Mouse (Mus musculus): ENCODE measurements around the gene Plg.

The Plg gene

GRCm38 (mm10) chr17:12452862-12453531 lies 74.6 kb downstream of the Plg start:
- DNase-seq (ENCODE audit: low spot score in 2 of 2), result no peak

GRCm38 (mm10) chr17:12453691-12454090 lies 75.3 kb downstream of the Plg start:
- no peak for DNase-seq (ENCODE audit: low spot score in 2 of 2)

- peak in 1 of 2 experiments; percentile 25 for DNase-seq (ENCODE audit: low spot score in 2 of 2)
These were observed 76.9 kb downstream of the Plg start for GRCm38 (mm10) chr17:12455143-12455790.

GRCm38 (mm10) chr17:12461168-12461567 lies 82.8 kb downstream of the Plg start:
- DNase-seq (ENCODE audit: low spot score in 2 of 2), result no peak

GRCm38 (mm10) chr17:12466501-12467000 lies 88.1 kb downstream of the Plg start:
- DNase-seq (ENCODE audit: low spot score in 2 of 2), result peak in 1 of 2 experiments; percentile 35

- no peak for DNase-seq (ENCODE audit: low spot score in 2 of 2)
These were observed 89.2 kb downstream of the Plg start for GRCm38 (mm10) chr17:12467642-12468041.

- DNase-seq (ENCODE audit: low spot score in 2 of 2), result no peak
These were observed 90.3 kb downstream of the Plg start for GRCm38 (mm10) chr17:12468745-12469144.

All from frontal cortex, postnatal 36 days (tissue).